Mouse (Mus musculus) right cerebral cortex, postnatal 14 days (tissue): ENCODE results near the gene Pink1.
"Not testable (repeated sequence)": the region's sequence is repeated elsewhere in the genome, so short reads cannot be mapped to it uniquely, and the experiment has no call there.

ENCODE experiments used
- DNase-seq: peaks from one replicate; pipeline ENCODE4 v3.0.0; 2022

The Pink1 gene

GRCm38 (mm10) chr4:138341393-138341792, 15.3 kb upstream of the Pink1 start:
- no peak for DNase-seq

- peak; percentile 54 for DNase-seq
Observed at GRCm38 (mm10) chr4:138339963-138340362, 13.9 kb upstream of the Pink1 start.

- DNase-seq: no peak
Observed at GRCm38 (mm10) chr4:138337341-138337740, 11.2 kb upstream of the Pink1 start.

- DNase-seq: no peak
Observed at GRCm38 (mm10) chr4:138336876-138337275, 10.8 kb upstream of the Pink1 start.

- DNase-seq: no peak
Observed at GRCm38 (mm10) chr4:138335648-138336047, 9.5 kb upstream of the Pink1 start.

GRCm38 (mm10) chr4:138335036-138335435, 8.9 kb upstream of the Pink1 start:
- DNase-seq: no peak

GRCm38 (mm10) chr4:138333135-138333534, 7.0 kb upstream of the Pink1 start:
- no peak for DNase-seq

GRCm38 (mm10) chr4:138331647-138332046, 5.5 kb upstream of the Pink1 start:
- DNase-seq: no peak

- DNase-seq: no peak
Observed at GRCm38 (mm10) chr4:138330264-138330671, 4.2 kb upstream of the Pink1 start.

- no peak for DNase-seq
Observed at GRCm38 (mm10) chr4:138327891-138328470, 1.9 kb upstream of the Pink1 start.

- not testable (repeated sequence) for DNase-seq
Observed at GRCm38 (mm10) chr4:138327155-138327554, 1.0 kb upstream of the Pink1 start.

- DNase-seq: peak; percentile 83
Observed at GRCm38 (mm10) chr4:138325466-138326076, 536 bp downstream of the Pink1 start.

GRCm38 (mm10) chr4:138324451-138324850, 1.7 kb downstream of the Pink1 start:
- no peak for DNase-seq

GRCm38 (mm10) chr4:138323753-138324152, 2.4 kb downstream of the Pink1 start:
- DNase-seq: no peak

GRCm38 (mm10) chr4:138322692-138323091, 3.4 kb downstream of the Pink1 start:
- no peak for DNase-seq

- no peak for DNase-seq
Observed at GRCm38 (mm10) chr4:138321488-138321887, 4.6 kb downstream of the Pink1 start.

GRCm38 (mm10) chr4:138320711-138321110, 5.4 kb downstream of the Pink1 start:
- no peak for DNase-seq

GRCm38 (mm10) chr4:138319508-138319907, 6.6 kb downstream of the Pink1 start:
- peak; percentile 80 for DNase-seq

GRCm38 (mm10) chr4:138318509-138319266, 7.4 kb downstream of the Pink1 start:
- peak; percentile 72 for DNase-seq

GRCm38 (mm10) chr4:138316369-138316768, 9.7 kb downstream of the Pink1 start:
- DNase-seq: no peak

- DNase-seq: no peak
Observed at GRCm38 (mm10) chr4:138315781-138316180, 10.3 kb downstream of the Pink1 start.

GRCm38 (mm10) chr4:138313795-138314194, 12.3 kb downstream of the Pink1 start:
- DNase-seq: no peak

- no peak for DNase-seq
Observed at GRCm38 (mm10) chr4:138313021-138313420, 13.1 kb downstream of the Pink1 start.

GRCm38 (mm10) chr4:138312105-138312504, 14.0 kb downstream of the Pink1 start:
- DNase-seq: no peak
